Mouse (Mus musculus): ENCODE measurements around the gene Lrrc8c. TPM values are rescaled to one million over a fixed set of nuclear protein-coding genes. Genes with fewer than 3 reads are reported as not detected.

Lrrc8c gene
- 10 to 100 TPM; 36.9 to 42.6 TPM for total RNA-seq (2023)

GRCm38 (mm10) chr5:105519096-105519975 is at the start of gene Lrrc8c:
Gene Lrrc8c, plus strand, starts transcription at chr5:105519388.

Other genes with a start within 250 kb of the Lrrc8c start
- not detected for gene Gm43302, start 225.7 kb upstream of the Lrrc8c start, total RNA-seq (2023)
- under 1 TPM; 0.35 to 0.42 TPM for gene Gbp6, start 225.7 kb upstream of the Lrrc8c start, total RNA-seq (2023)
- 1 to 10 TPM; 8.0 to 9.0 TPM for gene Lrrc8b, start 103.6 kb upstream of the Lrrc8c start, total RNA-seq (2023)
- gene Lrrc8d, start 180.6 kb downstream of the Lrrc8c start, total RNA-seq (2023), result 100 to 1,000 TPM in 1 of 2 experiments, 10 to 100 TPM in 1; 98.5 to 111 TPM

Measured in neutrophil, adult 83 days (primary cell).